Mouse (Mus musculus) lung, embryonic 14.5 days (tissue): ENCODE results near the gene Tacc2. TPM values are rescaled to one million over a fixed set of nuclear protein-coding genes. Genes with fewer than 3 reads are reported as not detected.

Experiments used
- ATAC-seq: fragments of 200-750 bp; cut with Nextera tagmentation; 2 replicates; pipeline ENCODE4 v1.8.0; 2017; ENCODE audit warnings: mild to moderate bottlenecking, moderate TSS enrichment, moderate library complexity; ENCODE audit not compliant: insufficient read depth
- DNase-seq: peaks from one replicate; pipeline ENCODE4 v3.0.0-alpha.2; 2015
- H3K27ac ChIP-seq: fragments of 300-500 bp; sonication (generic); 2 replicates; pipeline ENCODE4 v1.5.1; 2014; ENCODE audit warnings: low read depth, mild to moderate bottlenecking, moderate library complexity
- H3K27me3 ChIP-seq: fragments of 300-500 bp; sonication (generic); 2 replicates; pipeline ENCODE4 v1.6.1; 2014; ENCODE audit warnings: low read length, control low read depth; ENCODE audit not compliant: insufficient read depth
- H3K36me3 ChIP-seq: fragments of 300-500 bp; sonication (generic); 2 replicates; pipeline ENCODE4 v1.6.1; 2014; ENCODE audit warnings: control low read depth; ENCODE audit not compliant: insufficient read depth
- H3K4me1 ChIP-seq: fragments of 300-500 bp; sonication (generic); 2 replicates; pipeline ENCODE4 v1.6.1; 2014; ENCODE audit warnings: antibody characterized with exemption, control low read depth; ENCODE audit not compliant: insufficient read depth
- H3K4me2 ChIP-seq: fragments of 300-500 bp; sonication (generic); 2 replicates; pipeline ENCODE4 v1.6.1; 2014; ENCODE audit warnings: mild to moderate bottlenecking
- H3K4me3 ChIP-seq: fragments of 300-500 bp; sonication (generic); 2 replicates; pipeline ENCODE4 v1.5.1; 2014; ENCODE audit warnings: low read depth, low read length
- H3K9ac ChIP-seq: fragments of 300-500 bp; sonication (generic); 2 replicates; pipeline ENCODE4 v1.6.1; 2014
- H3K9me3 ChIP-seq: fragments of 300-500 bp; sonication (generic); 2 replicates; pipeline ENCODE4 v1.6.1; 2016; ENCODE audit warnings: low read depth, low read length, control low read depth
- CTCF ChIP-seq: IDR thresholded peaks from 2 replicates; pipeline ENCODE4 v1.5.1; 2016; ENCODE audit warnings: antibody characterized with exemption, low read depth
- WGBS: fragments of 180-500 bp; shearing (Covaris S2); extraction: QIAGEN DNeasy Blood & Tissue Kit; methylation state at CpG from one replicate; pipeline ENCODE4 v1.1.7; 2014; 5-methylcytosine and 5-hydroxymethylcytosine counted together
- polyA plus RNA-seq: library from polyadenylated mRNA; unstranded; fragments of >200 nt; fragmentation: Nextera tagmentation; extraction: Ambion mirVana; gene quantifications from 2 replicates; pipeline ENCODE4 v1.2.1, GENCODE M21; 2014

Tacc2 gene
- polyA plus RNA-seq, 1 experiment from 2014 or later = 32.6 TPM

DNA sequence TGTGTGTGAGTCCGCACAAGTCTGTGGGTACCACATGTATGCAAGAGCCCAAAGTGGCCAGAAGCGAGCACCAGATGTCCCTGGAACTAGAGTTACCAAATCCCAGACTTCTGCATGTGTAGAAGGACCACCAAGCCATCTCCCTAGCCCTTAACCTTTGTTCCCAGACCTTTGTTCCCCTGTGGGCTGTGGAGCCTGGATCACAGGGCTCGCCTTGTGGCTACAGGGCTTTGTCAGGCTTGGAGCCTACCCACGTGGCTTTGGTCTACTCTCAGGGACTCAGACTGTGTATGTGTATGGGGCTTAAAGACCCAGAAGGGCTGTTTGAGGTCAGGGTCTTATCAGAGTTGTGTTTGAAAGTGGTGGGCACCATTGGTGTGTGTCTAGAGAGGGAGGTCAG lies 111.4 kb downstream of the Tacc2 start:
- DNase-seq (no peak), ATAC-seq (no peak)
- TF ChIP-seq CTCF = no peak
- Histone ChIP-seq H3K9me3 (no peaks in the 10 kb centered on the region), H3K36me3 (no peaks in the 10 kb centered on the region), H3K4me1 (peaks cover 6% of the 10 kb centered on the region; the same call in 1 of the 2 replicates), H3K27me3 (no peaks in the 10 kb centered on the region), H3K9ac (no peak overlapping the region), H3K4me3 (no peak overlapping the region), H3K27ac (peak overlapping the region; percentile 71), H3K4me2 (no peak overlapping the region)
- 71% methylated on average over 4 of the region's 4 CpGs for WGBS

DNA sequence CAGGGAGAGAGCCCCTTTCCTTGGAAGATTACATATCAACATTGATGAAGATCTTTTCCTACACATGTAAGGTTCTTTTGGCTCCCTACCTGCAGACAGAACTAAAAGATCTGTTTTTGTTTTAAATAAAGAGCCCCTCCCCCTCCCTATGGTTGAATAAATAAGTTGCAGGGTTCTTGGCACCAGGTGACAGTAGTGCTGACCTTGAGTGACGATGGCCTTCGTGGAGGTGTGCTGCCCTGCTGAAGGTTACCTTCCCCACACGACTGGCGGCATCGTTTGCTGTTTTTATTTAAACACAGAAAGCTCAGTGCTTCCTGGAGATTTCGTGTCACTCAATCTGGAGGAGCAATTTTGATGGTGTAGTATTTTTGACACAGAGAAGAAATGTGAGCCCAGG lies 113.6 kb downstream of the Tacc2 start:
- H3K27me3 ChIP-seq = no peaks in the 10 kb centered on the region
- H3K4me2 ChIP-seq = no peak overlapping the region
- no peaks in the 10 kb centered on the region for H3K36me3 ChIP-seq
- H3K9me3 ChIP-seq = no peaks in the 10 kb centered on the region
- no peak overlapping the region for H3K4me3 ChIP-seq
- TF ChIP-seq CTCF = no peak
- H3K27ac ChIP-seq = no peak overlapping the region
- peaks cover 27% of the 10 kb centered on the region for H3K4me1 ChIP-seq
- DNase-seq (no peak), ATAC-seq (no peak)
- WGBS = 60% methylated on average over 6 of the region's 6 CpGs
- no peak overlapping the region for H3K9ac ChIP-seq

DNA sequence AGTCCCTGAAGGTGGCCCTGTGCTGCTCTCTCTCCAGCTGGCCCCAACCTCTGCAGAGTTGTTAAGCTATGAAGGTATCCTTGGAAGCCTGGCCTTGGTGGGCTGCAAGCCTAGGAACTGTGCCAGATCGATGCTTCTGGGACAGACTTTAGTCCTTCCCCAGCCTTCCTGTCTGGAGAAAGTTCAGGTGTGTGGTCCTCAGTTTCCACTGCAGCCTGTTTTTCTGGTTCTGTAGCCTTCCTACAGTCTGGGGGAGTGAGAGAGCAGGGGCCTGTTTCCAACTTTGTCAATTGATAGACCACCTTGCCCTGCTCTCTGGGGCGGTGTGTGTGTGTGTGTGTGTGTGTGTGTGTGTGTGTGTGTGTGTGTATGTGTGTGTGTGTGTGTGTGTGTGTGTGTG lies 114.7 kb downstream of the Tacc2 start:
- peak overlapping the region; percentile 17; the same call in 1 of the 2 replicates for H3K9ac ChIP-seq
- H3K27me3 ChIP-seq = no peaks in the 10 kb centered on the region
- ATAC-seq = no peak
- H3K4me1 ChIP-seq = peaks cover 28% of the 10 kb centered on the region
- TF ChIP-seq CTCF = no peak
- 19% methylated on average over 2 of the region's 2 CpGs for WGBS
- H3K4me3 ChIP-seq = no peak overlapping the region
- no peaks in the 10 kb centered on the region for H3K36me3 ChIP-seq
- DNase-seq = peak; percentile 53
- peak overlapping the region; percentile 96 for H3K27ac ChIP-seq
- H3K9me3 ChIP-seq = no peaks in the 10 kb centered on the region
- H3K4me2 ChIP-seq = peak overlapping the region; percentile 89

DNA sequence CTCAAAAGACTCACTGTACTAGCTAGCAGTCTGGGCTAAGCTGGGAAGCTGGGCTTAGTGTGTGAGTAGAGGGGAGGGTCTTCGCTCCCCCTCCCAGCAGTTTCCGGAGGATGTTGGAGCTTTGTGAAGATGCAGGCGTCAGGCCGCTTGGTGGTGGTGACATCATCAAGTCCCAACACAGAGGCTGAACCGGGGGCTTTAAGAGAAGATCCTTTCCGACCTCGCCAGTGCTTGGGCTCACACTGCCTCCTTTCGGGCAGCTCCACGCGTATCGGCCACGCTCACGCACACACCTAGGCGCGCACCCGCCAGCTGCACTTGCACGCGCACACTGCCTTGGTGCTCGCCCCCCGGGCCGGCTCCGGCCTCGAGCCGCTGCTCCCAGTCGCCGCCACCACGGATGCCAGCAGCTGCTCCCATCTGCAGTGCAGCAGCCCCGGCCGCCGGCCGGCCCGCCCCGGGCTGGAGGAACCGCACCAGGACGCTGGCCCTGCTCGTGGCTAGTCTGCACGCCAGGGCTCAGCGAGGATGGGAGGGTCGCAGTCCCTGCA lies 115.2 kb downstream of the Tacc2 start:
- no peaks in the 10 kb centered on the region for H3K36me3 ChIP-seq
- peaks cover 28% of the 10 kb centered on the region for H3K4me1 ChIP-seq
- peak; percentile 86 for DNase-seq
- no peaks in the 10 kb centered on the region for H3K9me3 ChIP-seq
- ATAC-seq = peak; percentile 84
- peak overlapping the region; percentile 96 for H3K27ac ChIP-seq
- peak overlapping the region; percentile 83 for H3K9ac ChIP-seq
- under 1% methylated on average over 39 of the region's 39 CpGs for WGBS
- peak overlapping the region; percentile 59 for H3K4me3 ChIP-seq
- peak; percentile 39; the same call in 1 of the 2 replicates for TF ChIP-seq CTCF
- peak overlapping the region; percentile 89 for H3K4me2 ChIP-seq
- no peaks in the 10 kb centered on the region for H3K27me3 ChIP-seq

DNA sequence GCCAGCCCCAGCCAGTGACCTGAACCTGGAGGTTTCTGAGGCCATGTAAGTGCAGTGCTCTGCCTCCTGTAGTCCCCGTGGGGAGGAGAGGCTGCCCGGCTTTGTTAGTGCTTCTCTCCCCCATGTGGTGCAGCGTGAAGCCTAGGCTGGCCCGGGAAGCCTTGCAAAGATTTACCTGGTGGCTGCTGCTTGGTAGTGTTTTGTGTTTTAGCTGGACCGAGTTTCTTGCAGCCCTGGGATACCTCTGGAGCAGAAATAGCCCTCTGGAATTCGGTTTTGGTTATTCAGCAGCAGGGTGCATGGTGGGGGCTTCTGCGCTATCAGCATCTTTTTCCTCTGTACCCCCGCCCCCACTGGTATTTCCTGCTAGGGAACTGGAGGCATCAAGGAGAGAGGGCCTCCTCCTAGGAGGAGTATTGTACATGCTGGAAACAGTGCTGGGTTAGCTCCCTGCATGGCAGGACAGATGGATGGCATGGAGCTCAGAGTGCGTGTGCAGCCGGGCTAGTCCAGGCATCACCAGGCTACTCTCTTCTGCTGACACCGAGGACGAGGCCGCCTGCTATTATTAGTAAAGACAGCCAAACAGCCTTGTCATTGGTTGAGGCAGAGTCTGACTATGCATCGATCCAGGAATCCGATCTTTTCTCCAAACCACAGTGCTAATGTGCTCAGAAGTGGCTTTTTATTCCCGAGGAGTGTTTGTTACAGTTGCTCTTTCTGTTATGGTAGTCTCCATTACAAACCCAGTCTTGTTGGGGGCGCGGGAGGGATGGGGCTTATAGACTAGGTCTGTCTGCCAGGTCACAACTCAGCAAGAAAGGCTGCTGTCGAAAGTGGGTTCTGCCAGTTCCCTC lies 115.9 kb downstream of the Tacc2 start:
- H3K27ac ChIP-seq = peak overlapping the region; percentile 96
- H3K27me3 ChIP-seq = no peaks in the 10 kb centered on the region
- peak overlapping the region; percentile 83 for H3K9ac ChIP-seq
- no peaks in the 10 kb centered on the region for H3K36me3 ChIP-seq
- WGBS = 3% methylated on average over 19 of the region's 19 CpGs
- ATAC-seq (peak; percentile 61), DNase-seq (peak; percentile 62)
- peak overlapping the region; percentile 89 for H3K4me2 ChIP-seq
- peak overlapping the region; percentile 59 for H3K4me3 ChIP-seq
- peaks cover 28% of the 10 kb centered on the region for H3K4me1 ChIP-seq
- H3K9me3 ChIP-seq = no peaks in the 10 kb centered on the region
- TF ChIP-seq CTCF = peak; percentile 16; the same call in 1 of the 2 replicates

DNA sequence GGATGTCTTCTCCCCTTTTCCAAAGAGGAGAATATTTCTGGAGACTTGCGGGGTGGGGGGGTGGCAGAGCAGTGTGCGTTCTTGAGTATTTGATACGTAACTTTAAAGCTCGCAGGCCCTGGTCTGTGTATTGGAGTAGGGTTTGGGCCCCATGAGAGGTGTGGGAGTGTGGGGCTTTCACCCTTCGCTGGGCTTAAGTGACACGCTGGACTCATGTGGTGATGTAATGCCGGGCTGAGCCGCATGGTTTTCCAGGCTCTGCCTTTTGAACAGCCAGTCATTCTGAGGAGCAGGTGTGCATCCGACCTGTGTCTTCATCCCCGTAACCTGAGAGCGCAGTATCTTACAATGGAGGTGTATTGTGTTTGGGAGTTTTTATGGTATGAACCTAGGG lies 116.6 kb downstream of the Tacc2 start:
- H3K36me3 ChIP-seq = no peaks in the 10 kb centered on the region
- no peaks in the 10 kb centered on the region for H3K27me3 ChIP-seq
- TF ChIP-seq CTCF = peak; percentile 46
- H3K9me3 ChIP-seq = no peaks in the 10 kb centered on the region
- peak overlapping the region; percentile 89 for H3K4me2 ChIP-seq
- WGBS = 23% methylated on average over 11 of the region's 11 CpGs
- H3K9ac ChIP-seq = peak overlapping the region; percentile 83
- H3K4me3 ChIP-seq = peak overlapping the region; percentile 59
- ATAC-seq (0 out of 2 replicates have a peak, but pooled peaks have one; percentile 9), DNase-seq (peak; percentile 59)
- H3K4me1 ChIP-seq = peaks cover 28% of the 10 kb centered on the region
- peak overlapping the region; percentile 96 for H3K27ac ChIP-seq
